Mouse (Mus musculus): ENCODE results near the gene Optc.

Gene Optc

DNA sequence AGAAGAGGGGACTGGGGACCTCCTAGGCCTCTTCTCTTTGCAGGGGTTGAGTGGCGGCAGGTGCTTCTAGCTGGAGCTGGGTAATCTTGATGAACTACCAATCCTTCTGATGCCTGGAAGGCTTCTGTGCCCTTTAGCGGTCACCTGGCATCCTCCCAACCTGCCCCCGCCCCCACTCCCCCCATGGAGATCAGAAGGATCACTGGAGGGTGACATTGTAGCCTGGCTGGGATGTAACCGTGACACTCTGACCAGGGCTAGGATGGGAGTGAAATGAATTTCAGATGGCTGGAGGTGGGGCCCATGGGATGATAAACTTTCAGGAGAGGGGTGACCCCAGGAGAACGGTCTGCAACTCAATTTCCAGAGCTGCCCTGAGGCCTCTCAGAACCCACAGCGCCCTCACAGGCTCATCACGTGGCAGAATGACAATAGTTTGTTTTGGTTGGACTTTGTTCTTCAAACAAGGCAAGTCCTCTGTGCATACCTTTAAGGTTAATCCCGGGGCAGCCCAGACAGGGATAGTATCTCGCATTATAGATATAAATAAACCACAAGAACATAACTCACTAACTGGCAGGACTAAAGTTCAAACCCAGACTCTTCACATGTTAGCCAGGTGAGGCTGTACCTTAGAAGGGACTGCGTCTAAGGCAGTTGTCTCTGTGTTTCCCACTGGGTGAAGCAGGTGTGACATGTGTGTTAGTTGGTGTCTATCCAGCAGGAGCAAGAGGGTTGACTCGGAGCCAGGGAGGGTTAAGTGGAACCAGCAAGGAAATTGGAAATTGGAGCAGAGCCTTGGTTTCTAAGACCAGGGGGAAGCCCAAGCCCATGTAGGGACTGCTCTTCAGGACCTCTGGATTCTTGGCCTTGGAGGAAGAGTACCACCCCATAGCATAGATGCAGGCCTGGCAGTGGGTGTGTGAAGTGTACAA is 25.2 kb downstream of the Optc start:
- DNase-seq (ENCODE audit: low read depth), result no peak

DNA sequence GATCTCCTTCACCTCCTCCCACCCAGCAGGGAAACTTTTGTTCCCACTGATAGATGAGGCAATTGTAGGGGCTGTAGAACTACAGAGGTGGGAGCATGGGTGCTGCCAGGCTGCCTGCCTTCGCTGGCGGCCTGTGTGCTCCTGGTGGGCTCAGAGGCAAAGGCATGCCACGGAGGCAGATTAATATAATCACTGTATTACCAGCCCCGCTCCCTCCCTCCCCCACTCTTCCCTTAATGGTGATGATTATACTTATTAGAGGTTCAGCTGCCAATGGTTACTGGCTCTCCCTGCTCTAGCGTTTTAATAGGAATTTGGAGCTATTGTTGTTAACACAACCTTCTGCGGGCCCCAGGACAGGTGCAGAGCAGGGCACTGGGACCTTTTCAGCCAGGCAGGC is 26.0 kb downstream of the Optc start:
- DNase-seq (ENCODE audit: low read depth), result no peak

DNA sequence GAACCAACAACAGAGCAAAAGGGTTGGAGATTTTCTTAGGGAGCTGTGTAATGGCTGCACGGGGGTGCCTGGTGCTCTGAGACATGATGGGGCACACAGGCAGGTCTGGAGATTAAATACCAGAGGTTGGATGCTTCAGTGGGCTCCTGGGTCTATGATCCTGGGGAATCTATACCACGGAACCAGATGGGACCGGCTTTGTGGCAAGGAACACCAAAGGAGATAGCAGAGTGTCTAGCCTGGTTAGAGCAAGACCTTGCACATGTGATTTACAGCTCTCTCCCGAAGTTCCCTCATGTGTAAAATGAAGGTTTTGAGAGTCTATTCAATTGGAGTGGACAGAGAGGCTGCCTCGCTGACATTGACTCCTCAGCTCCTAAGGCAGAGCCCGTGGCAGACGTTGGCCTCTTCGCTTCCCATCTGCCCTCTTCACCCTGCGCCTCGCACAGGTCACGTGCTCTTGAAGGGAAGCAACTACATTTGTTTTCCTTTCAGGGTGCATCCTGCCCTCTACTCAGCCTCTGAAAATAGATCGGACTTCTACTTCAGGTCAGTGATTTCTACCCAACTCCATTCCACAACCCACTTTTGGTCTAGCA is 28.9 kb downstream of the Optc start:
- DNase-seq (ENCODE audit: low read depth), result no peak

DNA sequence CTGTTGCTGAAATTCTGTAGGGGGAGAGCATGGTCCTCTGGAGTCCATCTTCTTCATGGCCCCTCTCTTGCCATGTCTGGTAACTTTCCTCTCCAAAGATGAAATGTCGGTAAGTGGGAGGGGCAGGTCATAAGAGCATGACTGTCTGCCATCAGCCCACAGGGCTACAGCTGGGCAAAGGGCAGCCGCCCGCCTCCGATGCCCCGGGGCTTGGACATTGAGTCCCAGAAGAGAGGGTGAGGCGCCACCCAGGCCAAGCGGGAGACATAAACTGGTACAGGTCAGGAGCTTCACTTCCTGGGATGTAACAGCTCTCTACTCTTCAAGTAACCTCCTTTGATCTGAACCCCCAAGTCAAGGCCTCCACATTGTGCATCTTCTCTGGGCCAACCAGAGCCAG is 30.9 kb downstream of the Optc start:
- DNase-seq (ENCODE audit: low read depth), result no peak

DNA sequence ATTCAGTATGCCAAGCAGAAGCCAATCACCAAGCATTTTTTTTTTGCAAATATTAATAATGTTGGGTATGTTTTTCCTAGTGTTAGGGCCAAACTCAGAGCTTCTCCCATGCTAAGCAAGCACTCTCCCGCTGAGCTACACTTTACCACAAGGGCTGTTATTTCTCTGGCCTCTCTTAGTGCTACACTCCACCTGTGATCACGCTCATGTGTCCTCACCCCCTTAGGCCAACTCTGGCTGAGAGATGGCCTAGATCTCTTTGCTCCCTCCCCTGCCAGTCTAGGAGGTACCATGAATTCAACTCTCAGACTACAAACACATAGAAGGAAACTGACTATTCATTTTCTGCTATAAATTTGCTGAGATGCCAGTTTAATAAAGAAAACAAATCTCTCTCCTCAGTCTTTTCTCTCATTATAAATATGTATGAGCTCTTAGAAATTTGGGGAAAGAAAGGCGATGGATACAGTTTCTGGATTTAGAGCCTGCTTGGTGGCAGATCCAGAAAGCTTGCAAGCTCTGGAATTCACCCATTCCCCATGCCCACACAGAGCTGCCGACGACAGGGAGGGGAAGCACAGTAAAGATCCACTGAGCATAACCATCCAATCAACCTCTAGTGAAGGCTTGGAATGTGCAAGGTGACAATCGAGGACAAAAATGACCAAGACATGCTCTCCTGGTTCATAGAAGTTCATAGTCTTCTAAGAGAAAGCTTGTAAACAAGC is 34.5 kb downstream of the Optc start:
- no peak for DNase-seq (ENCODE audit: low read depth)

DNA sequence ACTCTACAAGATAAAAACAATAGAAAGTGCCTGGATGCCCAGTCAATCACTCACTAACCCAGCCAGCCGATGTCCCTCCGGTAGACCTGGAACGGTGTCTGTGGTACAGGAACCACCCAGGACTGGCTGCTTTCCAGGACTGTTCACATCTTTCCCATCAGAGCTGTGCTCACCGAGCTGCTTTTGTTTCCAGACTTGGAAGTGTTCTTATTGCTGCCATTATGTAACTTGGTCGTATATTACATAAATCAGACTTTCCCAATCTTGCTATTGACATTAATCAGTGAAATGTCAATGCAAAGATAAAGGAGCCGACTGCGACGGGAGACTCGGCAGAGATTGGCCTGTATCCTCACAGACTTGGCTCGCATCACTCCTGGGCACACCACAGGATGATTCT is 36.6 kb downstream of the Optc start:
- no peak for DNase-seq (ENCODE audit: low read depth)

DNA sequence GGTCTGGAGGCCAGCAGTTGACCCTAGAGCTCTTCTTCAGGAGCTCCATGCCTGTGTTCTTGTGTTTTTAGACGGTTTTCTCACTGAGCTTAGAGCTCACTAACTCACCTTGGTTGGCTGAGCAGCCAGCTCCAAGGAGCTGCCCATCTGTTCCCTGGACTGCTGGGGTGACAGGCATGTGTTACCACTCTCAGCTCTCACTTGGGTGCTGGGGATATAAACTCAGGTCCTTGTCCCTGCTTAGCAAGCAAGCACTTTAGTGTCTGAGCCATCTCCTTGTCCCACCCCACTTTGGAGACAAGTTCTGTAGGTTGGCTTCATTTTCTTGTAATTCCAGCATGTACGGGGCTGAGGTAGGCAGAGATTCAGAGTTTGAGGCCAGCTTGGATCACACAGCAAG is 38.6 kb downstream of the Optc start:
- DNase-seq (ENCODE audit: low read depth), result no peak

DNA sequence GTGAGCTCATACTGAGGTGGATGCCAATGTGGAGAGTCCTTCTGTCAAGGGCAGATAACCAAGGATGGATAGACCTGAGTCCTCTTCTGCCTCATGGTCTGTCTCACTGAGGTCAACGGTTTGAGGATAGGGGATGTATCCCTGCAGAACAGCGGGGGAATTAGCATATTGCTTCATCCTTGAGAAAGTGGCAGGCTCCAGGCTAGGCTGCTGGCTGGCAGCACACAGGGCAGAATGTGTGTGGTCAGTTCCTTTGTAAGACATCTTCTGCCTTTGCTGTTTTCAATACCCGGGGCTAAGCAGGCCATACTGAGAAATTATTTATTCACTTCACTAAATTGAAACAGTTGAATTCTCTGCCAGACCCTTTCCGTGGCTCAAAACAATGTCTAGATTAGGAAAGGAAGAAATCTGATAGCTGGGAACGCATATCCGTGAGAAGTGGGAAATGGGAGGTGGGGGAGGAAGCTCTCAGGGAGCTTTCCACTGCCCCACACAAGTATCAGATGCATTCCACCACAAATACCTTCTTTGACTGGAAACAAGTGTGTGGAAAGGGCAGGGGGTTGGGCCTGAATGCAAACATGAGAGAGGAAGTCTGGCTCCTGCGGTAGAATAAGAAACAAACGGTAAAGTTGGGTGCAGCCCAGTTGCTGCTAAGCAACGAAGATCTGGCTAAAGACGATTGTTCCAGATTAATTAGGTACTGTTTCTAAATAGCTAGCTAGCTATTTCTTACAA is 44.4 kb downstream of the Optc start:
- no peak for DNase-seq (ENCODE audit: low read depth)

DNA sequence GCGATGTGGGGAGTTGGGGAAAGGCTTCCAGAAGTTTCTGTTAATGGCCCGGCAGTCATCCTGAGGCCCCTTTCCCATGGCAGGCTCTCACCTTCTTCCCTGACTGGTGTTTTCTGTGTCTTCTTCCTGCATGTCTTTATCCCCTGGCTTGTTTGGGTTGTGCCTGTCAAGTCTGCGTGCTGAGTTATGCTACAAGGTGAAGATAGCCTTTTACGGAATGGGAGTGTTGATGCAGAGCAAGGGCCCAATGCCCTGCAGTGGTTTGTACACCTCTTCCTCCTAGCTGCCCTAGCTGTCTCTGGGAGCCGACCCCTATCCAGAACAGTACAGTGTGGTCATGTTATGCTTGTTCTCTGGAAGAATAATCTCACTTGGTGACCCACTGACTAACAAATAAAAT is 46.8 kb downstream of the Optc start:
- no peak for DNase-seq (ENCODE audit: low read depth)

DNA sequence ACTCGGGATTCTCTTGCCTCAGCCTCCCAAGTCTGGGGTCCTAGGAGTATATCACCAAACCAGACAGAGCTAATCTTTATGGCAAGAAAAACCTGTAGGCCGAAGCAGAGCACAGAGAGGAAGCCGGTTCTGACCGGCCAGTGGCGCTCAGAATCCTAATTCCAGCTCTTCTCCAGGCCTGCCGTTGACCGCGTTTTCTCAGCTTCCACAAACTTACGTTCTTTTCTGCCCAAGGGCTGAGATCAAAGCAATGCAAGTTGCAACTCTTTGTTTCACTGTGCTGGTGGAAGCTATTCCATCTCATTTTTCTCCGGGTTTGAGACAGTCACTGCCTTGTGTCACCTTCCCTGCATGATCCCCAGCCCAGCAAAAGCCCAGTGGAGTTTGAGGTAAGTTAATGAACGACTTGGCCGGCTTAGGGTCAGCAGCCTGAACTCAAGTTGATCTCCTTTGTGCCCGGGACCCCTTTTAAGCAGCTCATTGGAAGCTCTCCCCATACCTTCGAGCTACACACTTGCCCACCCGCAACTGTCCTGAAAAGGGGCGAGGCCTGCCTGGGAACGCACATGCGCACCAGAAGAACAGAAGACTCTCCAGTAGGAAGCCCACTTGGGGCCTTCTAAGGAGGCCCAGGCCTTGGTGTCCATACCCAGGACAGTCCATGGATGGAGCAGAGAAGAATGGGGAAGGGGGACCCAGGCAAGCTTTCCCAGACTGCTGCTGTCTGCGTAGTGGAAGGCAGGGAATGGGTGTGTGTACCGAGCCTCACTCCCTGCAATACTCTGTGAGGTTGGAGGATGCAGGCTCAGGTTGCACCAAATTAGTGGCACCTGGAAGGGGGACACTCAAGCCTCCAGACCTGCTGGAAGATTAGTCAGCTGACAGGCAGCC is 47.7 kb downstream of the Optc start:
- DNase-seq (ENCODE audit: low read depth), result no peak

DNA sequence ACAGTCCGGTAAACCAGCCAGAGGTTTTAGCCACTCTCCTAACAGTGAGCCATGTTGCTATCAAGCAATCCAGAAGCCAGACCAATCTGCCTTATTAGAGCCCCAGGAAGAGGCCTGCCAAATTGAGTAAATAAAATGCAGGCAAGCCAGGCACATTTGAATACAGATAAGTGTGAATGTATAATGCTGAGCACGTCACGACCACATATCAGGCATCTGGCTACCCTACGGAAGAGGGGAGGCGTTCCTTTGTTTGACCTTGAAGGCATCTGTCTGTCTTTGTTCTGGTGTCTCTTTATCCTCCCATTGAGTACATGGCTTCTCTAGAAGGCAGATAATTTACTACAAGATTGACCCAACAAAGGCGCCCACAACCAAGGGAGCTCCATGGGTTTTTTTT is 48.5 kb downstream of the Optc start:
- no peak for DNase-seq (ENCODE audit: low read depth)

DNA sequence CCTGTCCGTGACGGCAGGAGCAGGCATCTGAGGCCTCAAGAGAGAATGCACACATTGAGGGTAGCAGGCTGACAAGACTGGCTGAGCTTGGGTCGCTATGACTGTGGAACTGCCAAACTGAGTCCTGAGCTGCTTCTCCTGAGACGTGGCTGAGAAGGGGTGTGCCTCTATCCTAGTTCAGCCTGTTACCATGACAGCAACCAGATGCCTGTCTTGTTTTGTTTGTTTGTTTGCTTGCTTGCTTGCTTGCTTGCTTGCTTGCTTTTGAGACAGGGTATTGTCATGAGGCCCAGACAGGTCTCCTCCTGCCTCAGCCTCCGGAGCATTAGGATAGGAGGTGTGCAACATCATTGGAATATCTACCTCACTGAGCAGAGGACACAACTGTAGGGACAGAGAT is 50.0 kb downstream of the Optc start:
- DNase-seq (ENCODE audit: low read depth), result no peak

DNA sequence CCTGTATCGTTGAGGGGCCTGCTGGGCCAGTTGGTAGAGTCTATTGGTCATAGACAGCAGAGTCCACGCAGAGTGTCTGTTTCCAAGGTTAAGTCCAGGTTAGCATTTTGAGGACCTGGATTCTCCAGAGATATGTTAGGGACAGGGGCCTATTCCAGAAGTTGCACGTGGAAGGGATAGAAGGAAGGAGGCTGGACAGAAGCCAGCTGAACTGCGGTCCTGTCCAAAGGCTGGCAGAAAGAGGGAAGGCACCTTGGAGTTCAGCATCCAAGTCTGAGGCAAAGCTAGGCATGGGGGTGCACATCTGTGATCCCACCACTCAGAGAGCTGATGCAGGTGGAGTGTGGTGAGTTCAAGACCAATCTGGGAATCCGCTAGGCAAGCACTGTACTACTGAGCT is 50.6 kb downstream of the Optc start:
- no peak for DNase-seq (ENCODE audit: low read depth)

DNA sequence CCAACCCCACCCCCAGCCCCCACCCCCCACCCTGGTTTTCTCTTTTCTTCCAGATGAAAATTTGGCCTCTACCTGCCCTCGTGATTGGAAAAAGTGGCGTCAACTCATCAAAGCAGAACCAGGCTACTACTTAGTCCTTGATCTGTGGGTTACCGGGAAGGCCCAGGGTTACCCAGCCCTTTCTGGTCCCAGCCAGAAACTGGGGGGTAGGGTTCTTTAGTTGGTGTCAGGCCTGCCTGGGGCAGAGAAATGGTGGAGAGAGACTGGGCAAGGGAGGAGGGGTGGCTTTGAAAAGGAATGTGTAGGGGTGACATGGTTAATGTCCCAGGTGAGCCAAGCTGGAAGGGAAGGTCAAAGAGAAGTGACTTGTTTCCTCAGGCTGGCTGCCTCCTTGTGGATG is 51.1 kb downstream of the Optc start:
- DNase-seq (ENCODE audit: low read depth), result no peak

DNA sequence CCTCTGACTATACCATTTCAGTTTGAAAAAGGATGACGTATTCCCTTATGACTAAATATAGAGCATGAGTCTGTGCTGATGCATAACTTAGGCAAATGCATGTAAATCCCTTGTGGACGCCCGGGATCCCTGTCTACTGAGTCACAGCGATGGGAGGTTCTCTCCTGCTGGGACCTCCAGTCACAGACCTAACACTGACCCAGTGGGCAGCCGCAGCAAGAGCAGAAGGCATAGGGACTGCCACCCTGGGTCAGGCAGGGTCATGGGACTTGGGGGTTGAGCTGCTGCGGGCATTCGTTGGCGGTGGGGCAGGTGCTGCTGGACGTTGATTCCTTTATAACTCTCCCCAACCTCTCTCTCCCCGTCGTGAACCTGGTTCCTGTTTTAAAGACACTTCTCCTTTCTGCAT is 51.7 kb downstream of the Optc start:
- no peak for DNase-seq (ENCODE audit: low read depth)

DNA sequence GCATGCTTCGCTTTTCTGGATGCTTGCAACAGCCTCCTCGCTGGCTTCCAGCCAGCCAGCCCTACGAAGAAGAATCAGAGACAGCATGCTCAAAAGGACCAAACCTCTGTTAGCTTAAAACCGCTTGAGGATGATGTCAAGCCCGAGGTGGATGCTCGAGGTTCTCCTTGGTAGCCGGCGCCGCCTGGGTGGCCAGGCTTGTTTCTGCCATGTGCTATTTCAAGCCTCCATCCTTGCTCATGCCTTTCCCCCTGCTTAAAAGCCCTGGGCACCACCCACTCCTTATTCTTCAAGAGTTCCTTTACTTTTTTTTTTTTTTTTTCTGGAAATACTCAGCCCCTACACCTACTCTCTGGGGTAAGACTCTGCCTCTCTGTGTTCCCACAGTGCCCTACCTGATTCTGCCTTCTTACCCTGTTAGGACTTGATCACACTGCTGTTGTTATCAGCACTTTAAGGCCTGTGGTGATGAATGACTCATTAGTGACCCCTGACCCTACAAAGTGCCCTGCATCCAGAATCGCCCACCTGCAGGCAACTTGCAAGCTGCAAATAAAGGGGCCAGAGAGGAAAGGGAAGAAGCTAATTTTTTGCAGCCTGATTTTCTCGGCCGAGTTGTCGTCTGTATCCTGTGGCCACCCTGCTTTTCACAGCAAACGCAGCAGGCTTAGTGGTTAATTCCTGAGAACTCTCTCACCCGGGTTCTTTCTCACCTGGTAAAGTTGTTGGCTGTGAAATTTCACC is 52.4 kb downstream of the Optc start:
- DNase-seq (ENCODE audit: low read depth), result no peak

DNA sequence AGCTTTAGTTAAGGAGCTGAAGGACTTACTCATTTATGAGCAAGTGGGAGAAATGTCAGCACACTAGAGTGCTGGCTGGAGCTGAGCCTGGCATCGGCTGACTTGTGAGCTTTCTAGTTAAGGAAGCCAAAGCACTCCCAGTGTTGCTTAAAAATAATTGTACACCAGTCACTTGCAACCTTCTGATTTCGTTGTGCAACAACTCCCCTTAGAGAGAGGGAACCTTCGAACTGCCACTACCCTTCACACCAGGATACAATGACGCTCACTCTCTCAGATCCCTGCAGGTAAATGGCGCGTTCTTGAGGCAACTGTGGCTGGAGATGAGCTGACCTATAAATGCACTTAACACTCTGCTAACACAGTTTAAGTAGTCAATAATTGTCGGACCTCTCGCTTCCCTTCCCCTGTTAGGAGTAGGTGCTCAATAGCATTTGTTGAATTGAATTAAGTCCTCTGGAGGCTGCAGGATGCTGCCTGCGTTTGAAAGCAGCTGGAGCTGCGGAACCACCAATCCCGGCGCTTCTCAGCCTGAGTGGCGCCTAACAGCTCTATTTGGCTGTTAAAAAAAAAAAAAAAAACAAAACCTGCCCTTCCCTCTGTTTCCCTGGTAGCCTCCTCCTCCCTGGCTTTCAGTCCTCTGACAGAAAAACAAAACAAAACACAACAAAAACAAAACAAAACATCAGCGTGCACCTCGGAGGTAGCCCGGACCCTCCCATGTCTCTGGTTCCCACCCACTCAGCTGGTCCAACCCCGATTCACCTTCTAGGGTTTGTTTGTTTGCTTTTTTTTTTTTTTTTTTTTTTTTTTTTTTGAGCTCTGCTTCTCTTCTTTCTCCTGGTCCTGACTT is 53.2 kb downstream of the Optc start:
- no peak for DNase-seq (ENCODE audit: low read depth)

All from c-Kit-positive CD71-positive TER-119-negative erythroid progenitor cells, embryonic 14.5 days (primary cell).